Mouse (Mus musculus): ENCODE data around the gene Tectb.

- TF ChIP-seq POLR2A (IDR thresholded peaks at IDR 0.05; ENCODE audit: borderline replicate concordance, control insufficient read depth, low read depth, low read length) (no peak), CTCF (IDR thresholded peaks at IDR 0.05; ENCODE audit: control insufficient read depth, insufficient read depth, low read length) (no peak)
Measured at GRCm38 (mm10) chr19:55152983-55153382, 27.6 kb upstream of the Tectb start.

Data from bone marrow, adult 2 months (tissue).